Mouse (Mus musculus): ENCODE measurements around the gene Col4a4. TPM values are rescaled to one million over a fixed set of nuclear protein-coding genes. Genes with fewer than 3 reads are reported as not detected.

Col4a4 gene
- polyA plus RNA-seq, 1 experiment from 2014 or later, result 0.19 TPM

DNA sequence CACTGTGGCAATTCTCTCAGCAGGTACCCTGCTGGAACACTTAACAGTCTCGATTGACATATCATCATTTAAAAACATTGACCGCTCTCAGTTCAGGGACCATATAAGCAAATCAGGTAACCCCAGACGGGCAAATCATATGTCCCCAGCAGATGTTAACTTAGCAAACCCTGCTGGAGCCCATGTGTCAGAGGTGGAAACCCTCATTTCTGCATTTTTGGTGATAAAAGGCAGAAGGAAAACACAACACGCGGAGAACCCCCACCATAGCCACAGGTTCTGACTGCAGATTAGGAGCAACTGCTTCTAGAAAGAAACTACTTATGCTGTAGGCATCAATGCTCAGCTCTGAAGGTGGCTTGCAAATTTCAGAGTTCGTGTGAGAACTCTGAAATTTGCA is 38.3 kb upstream of the Col4a4 start:
- no peak overlapping the region for H3K4me3 ChIP-seq (ENCODE audit: low read depth, low read length)
- no peak overlapping the region for H3K9ac ChIP-seq (ENCODE audit: low read depth, low read length)
- DNase-seq (ENCODE audit: low spot score), result no peak
- WGBS, result 78% methylated on average over 6 of the region's 6 CpGs
- ATAC-seq (ENCODE audit: low read depth), result no peak
- no peak overlapping the region for H3K27ac ChIP-seq (replicated peaks; ENCODE audit: low read depth, low read length)
- H3K4me1 ChIP-seq (ENCODE audit: control insufficient read depth, insufficient read depth, low read length), result no peaks in the 10 kb centered on the region
- no peak overlapping the region for H3K4me2 ChIP-seq (ENCODE audit: low read depth, low read length)
- H3K27me3 ChIP-seq (replicated peaks; ENCODE audit: control insufficient read depth, insufficient read depth, low read length), result no peaks in the 10 kb centered on the region
- no peaks in the 10 kb centered on the region for H3K36me3 ChIP-seq (ENCODE audit: control insufficient read depth, insufficient read depth, low read length)
- H3K9me3 ChIP-seq (ENCODE audit: control insufficient read depth, low read length), result no peaks in the 10 kb centered on the region

- no peak for ATAC-seq (ENCODE audit: low read depth)
- H3K9ac ChIP-seq (ENCODE audit: low read depth, low read length), result no peak overlapping the region
- H3K27ac ChIP-seq (replicated peaks; ENCODE audit: low read depth, low read length), result no peak overlapping the region
- no peak overlapping the region for H3K4me2 ChIP-seq (ENCODE audit: low read depth, low read length)
- H3K4me3 ChIP-seq (ENCODE audit: low read depth, low read length), result no peak overlapping the region
- 75% methylated on average over 5 of the region's 5 CpGs for WGBS
- H3K4me1 ChIP-seq (ENCODE audit: control insufficient read depth, insufficient read depth, low read length), result no peaks in the 10 kb centered on the region
- no peaks in the 10 kb centered on the region for H3K27me3 ChIP-seq (replicated peaks; ENCODE audit: control insufficient read depth, insufficient read depth, low read length)
- no peaks in the 10 kb centered on the region for H3K9me3 ChIP-seq (ENCODE audit: control insufficient read depth, low read length)
- H3K36me3 ChIP-seq (ENCODE audit: control insufficient read depth, insufficient read depth, low read length), result no peaks in the 10 kb centered on the region
- DNase-seq (ENCODE audit: low spot score), result no peak
Measured at GRCm38 (mm10) chr1:82619981-82620380, 33.3 kb upstream of the Col4a4 start.

- Histone ChIP-seq H3K4me1 (ENCODE audit: control insufficient read depth, insufficient read depth, low read length) (no peaks in the 10 kb centered on the region), H3K4me3 (ENCODE audit: low read depth, low read length) (no peak overlapping the region), H3K27me3 (replicated peaks; ENCODE audit: control insufficient read depth, insufficient read depth, low read length) (no peaks in the 10 kb centered on the region), H3K27ac (replicated peaks; ENCODE audit: low read depth, low read length) (no peak overlapping the region), H3K9me3 (ENCODE audit: control insufficient read depth, low read length) (no peaks in the 10 kb centered on the region), H3K4me2 (ENCODE audit: low read depth, low read length) (no peak overlapping the region), H3K36me3 (ENCODE audit: control insufficient read depth, insufficient read depth, low read length) (no peaks in the 10 kb centered on the region), H3K9ac (ENCODE audit: low read depth, low read length) (no peak overlapping the region)
- ATAC-seq (ENCODE audit: low read depth) (no peak), DNase-seq (ENCODE audit: low spot score) (no peak)
- 76% methylated on average over 5 of the region's 5 CpGs for WGBS
Measured at GRCm38 (mm10) chr1:82618592-82618991, 31.9 kb upstream of the Col4a4 start.

- H3K27me3 ChIP-seq (replicated peaks; ENCODE audit: control insufficient read depth, insufficient read depth, low read length), result no peaks in the 10 kb centered on the region
- H3K36me3 ChIP-seq (ENCODE audit: control insufficient read depth, insufficient read depth, low read length), result no peaks in the 10 kb centered on the region
- H3K4me2 ChIP-seq (ENCODE audit: low read depth, low read length), result no peak overlapping the region
- no peaks in the 10 kb centered on the region for H3K4me1 ChIP-seq (ENCODE audit: control insufficient read depth, insufficient read depth, low read length)
- DNase-seq (ENCODE audit: low spot score), result no peak
- no peak overlapping the region for H3K27ac ChIP-seq (replicated peaks; ENCODE audit: low read depth, low read length)
- ATAC-seq (ENCODE audit: low read depth), result no peak
- no peaks in the 10 kb centered on the region for H3K9me3 ChIP-seq (ENCODE audit: control insufficient read depth, low read length)
- no peak overlapping the region for H3K4me3 ChIP-seq (ENCODE audit: low read depth, low read length)
- H3K9ac ChIP-seq (ENCODE audit: low read depth, low read length), result no peak overlapping the region
- 67% methylated on average over 5 of the region's 5 CpGs for WGBS
Measured at GRCm38 (mm10) chr1:82618001-82618400, 31.4 kb upstream of the Col4a4 start.

DNA sequence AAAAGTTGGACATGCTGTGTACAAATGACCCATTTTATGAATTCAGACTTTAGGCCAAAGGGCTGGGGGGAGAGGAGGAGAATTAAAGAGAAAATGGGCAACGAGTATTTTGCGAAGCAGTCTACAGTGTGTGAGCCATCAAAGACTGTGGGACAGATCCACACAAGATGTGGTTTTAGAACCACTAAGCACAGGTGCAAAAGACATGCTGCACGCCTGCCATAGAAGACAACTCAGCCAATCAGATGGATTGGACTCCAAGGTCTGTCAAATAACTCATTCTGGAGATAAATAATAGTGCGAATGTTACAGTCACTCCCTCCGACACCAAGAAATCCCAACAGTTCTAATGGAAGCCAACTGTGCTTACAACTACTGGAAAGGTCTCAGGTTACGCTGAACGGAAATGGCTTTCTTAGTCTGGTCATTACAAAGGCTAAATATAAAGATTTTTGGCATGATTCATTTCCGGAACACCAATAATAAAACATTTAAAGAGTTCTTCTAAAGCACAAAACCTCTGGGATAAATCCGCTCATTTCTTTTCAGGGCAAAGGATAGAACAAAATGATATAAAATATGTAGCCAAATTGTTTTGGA is 25.5 kb upstream of the Col4a4 start:
- no peak overlapping the region for H3K27ac ChIP-seq (replicated peaks; ENCODE audit: low read depth, low read length)
- no peak for DNase-seq (ENCODE audit: low spot score)
- WGBS, result 57% methylated on average over 9 of the region's 9 CpGs
- no peak overlapping the region for H3K4me2 ChIP-seq (ENCODE audit: low read depth, low read length)
- H3K36me3 ChIP-seq (ENCODE audit: control insufficient read depth, insufficient read depth, low read length), result no peaks in the 10 kb centered on the region
- H3K9me3 ChIP-seq (ENCODE audit: control insufficient read depth, low read length), result no peaks in the 10 kb centered on the region
- no peaks in the 10 kb centered on the region for H3K27me3 ChIP-seq (replicated peaks; ENCODE audit: control insufficient read depth, insufficient read depth, low read length)
- H3K4me3 ChIP-seq (ENCODE audit: low read depth, low read length), result no peak overlapping the region
- H3K4me1 ChIP-seq (ENCODE audit: control insufficient read depth, insufficient read depth, low read length), result no peaks in the 10 kb centered on the region
- ATAC-seq (ENCODE audit: low read depth), result no peak
- H3K9ac ChIP-seq (ENCODE audit: low read depth, low read length), result no peak overlapping the region

DNA sequence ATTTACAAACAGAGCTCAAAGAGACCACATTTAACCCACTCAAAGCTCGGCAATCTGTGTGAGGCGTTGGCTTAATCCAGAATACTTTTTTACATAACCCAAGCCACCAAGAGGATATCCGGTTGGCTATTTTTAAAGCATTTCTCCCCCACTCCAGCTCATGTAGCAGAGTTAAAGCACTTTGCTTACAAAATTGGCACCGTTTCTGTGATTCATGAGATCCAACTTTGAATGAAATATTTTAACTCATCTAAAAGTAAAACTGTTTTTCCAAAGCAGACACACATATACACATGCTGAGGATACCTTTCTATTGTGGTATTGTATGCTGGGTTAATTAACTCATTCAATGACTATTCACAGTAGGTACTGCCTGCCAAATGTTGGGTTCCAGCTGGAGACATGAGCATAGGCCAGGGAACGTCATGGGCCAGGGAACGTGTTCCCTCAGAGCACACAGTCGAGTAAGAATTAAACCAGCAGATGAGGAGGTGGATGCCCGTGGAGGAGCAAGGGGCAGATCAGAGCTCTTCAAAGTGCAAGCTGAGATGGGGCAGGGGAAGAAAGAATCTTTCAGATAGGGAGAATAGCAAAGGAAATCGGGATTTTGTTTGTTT is 22.1 kb upstream of the Col4a4 start:
- 65% methylated on average over 9 of the region's 9 CpGs for WGBS
- H3K4me2 ChIP-seq (ENCODE audit: low read depth, low read length), result no peak overlapping the region

GRCm38 (mm10) chr1:82605856-82606255 is 19.2 kb upstream of the Col4a4 start:
- 80% methylated on average over 7 of the region's 7 CpGs for WGBS
- H3K4me2 ChIP-seq (ENCODE audit: low read depth, low read length), result no peak overlapping the region
- ATAC-seq (ENCODE audit: low read depth), result no peak
- H3K36me3 ChIP-seq (ENCODE audit: control insufficient read depth, insufficient read depth, low read length), result no peaks in the 10 kb centered on the region
- H3K27ac ChIP-seq (replicated peaks; ENCODE audit: low read depth, low read length), result no peak overlapping the region
- H3K9ac ChIP-seq (ENCODE audit: low read depth, low read length), result no peak overlapping the region
- no peaks in the 10 kb centered on the region for H3K9me3 ChIP-seq (ENCODE audit: control insufficient read depth, low read length)
- DNase-seq (ENCODE audit: low spot score), result no peak
- H3K4me1 ChIP-seq (ENCODE audit: control insufficient read depth, insufficient read depth, low read length), result no peaks in the 10 kb centered on the region
- H3K4me3 ChIP-seq (ENCODE audit: low read depth, low read length), result no peak overlapping the region
- no peaks in the 10 kb centered on the region for H3K27me3 ChIP-seq (replicated peaks; ENCODE audit: control insufficient read depth, insufficient read depth, low read length)

More for the DNA sequence above, 22.1 kb upstream of the Col4a4 start:
- Histone ChIP-seq H3K4me1 (ENCODE audit: control insufficient read depth, insufficient read depth, low read length) (no peaks in the 10 kb centered on the region), H3K27me3 (replicated peaks; ENCODE audit: control insufficient read depth, insufficient read depth, low read length) (no peaks in the 10 kb centered on the region), H3K27ac (replicated peaks; ENCODE audit: low read depth, low read length) (no peak overlapping the region), H3K36me3 (ENCODE audit: control insufficient read depth, insufficient read depth, low read length) (no peaks in the 10 kb centered on the region), H3K9me3 (ENCODE audit: control insufficient read depth, low read length) (no peaks in the 10 kb centered on the region), H3K4me3 (ENCODE audit: low read depth, low read length) (no peak overlapping the region), H3K9ac (ENCODE audit: low read depth, low read length) (no peak overlapping the region)
- no peak for ATAC-seq (ENCODE audit: low read depth)
- no peak for DNase-seq (ENCODE audit: low spot score)

- no peak overlapping the region for H3K4me2 ChIP-seq (ENCODE audit: low read depth, low read length)
- no peaks in the 10 kb centered on the region for H3K9me3 ChIP-seq (ENCODE audit: control insufficient read depth, low read length)
- H3K27me3 ChIP-seq (replicated peaks; ENCODE audit: control insufficient read depth, insufficient read depth, low read length), result no peaks in the 10 kb centered on the region
- ATAC-seq (ENCODE audit: low read depth) (no peak), DNase-seq (ENCODE audit: low spot score) (no peak)
- WGBS, result 90% methylated on average over 7 of the region's 7 CpGs
- H3K27ac ChIP-seq (replicated peaks; ENCODE audit: low read depth, low read length), result no peak overlapping the region
- H3K9ac ChIP-seq (ENCODE audit: low read depth, low read length), result no peak overlapping the region
- H3K4me1 ChIP-seq (ENCODE audit: control insufficient read depth, insufficient read depth, low read length), result no peaks in the 10 kb centered on the region
- no peak overlapping the region for H3K4me3 ChIP-seq (ENCODE audit: low read depth, low read length)
- no peaks in the 10 kb centered on the region for H3K36me3 ChIP-seq (ENCODE audit: control insufficient read depth, insufficient read depth, low read length)
Measured at GRCm38 (mm10) chr1:82605347-82605746, 18.7 kb upstream of the Col4a4 start.
